Mouse (Mus musculus) MEL (cell line): Measurements from ENCODE around the gene C730034F03Rik.

Experiments
- CHD1 ChIP-seq: IDR thresholded peaks from 2 replicates; pipeline ENCODE4 v1.6.1; 2012; ENCODE audit warnings: low read depth, mild to moderate bottlenecking, inconsistent platforms, low read length, improper control_type of control experiment
- KAT2A ChIP-seq: conservative IDR thresholded peaks from 2 replicates; pipeline ENCODE4 v1.6.1; 2012; ENCODE audit warnings: low read depth, low read length, improper control_type of control experiment, inconsistent platforms
- MAX ChIP-seq: IDR thresholded peaks from 2 replicates; pipeline ENCODE4 v1.6.1; 2011; ENCODE audit warnings: low read length, improper control_type of control experiment
- NRF1 ChIP-seq: IDR thresholded peaks from 2 replicates; pipeline ENCODE4 v1.6.1; 2014; ENCODE audit warnings: low read depth, mild to moderate bottlenecking, inconsistent platforms, low read length, improper control_type of control experiment, moderate library complexity; ENCODE audit not compliant: poor library complexity, insufficient read depth, severe bottlenecking
- SMC3 ChIP-seq: IDR thresholded peaks from 2 replicates; pipeline ENCODE4 v1.6.1; 2011; ENCODE audit warnings: low read depth, low read length, improper control_type of control experiment
- ZC3H11A ChIP-seq: IDR thresholded peaks from 2 replicates; pipeline ENCODE4 v1.6.1; 2012; ENCODE audit warnings: low read depth, mild to moderate bottlenecking, inconsistent platforms, low read length, improper control_type of control experiment
- ZKSCAN1 ChIP-seq: IDR thresholded peaks from 2 replicates; pipeline ENCODE4 v1.6.1; 2012; ENCODE audit warnings: low read depth, mild to moderate bottlenecking, inconsistent platforms, low read length, improper control_type of control experiment, moderate library complexity

DNA sequence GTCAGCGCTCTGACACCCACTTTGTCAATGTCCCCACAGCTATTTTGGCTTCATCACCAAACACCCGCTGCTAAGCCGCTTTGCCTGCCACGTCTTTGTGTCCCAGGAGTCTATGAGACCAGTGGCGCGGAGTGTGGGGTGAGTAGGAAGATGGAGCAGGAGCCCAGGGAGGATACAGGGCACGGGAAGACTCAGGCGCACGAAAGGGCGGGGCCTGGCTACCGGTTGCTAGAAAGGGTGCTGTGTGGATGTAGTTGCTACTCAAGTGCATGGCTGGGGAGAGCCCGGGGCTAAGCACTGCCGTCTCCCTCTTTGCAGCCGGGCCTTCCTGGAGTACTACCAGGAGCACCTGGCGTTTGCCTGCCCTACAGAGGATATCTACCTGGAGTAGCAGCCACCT is 31.9 kb downstream of the C730034F03Rik start:
- TF ChIP-seq NRF1 (no peak), ZC3H11A (no peak), CHD1 (no peak), KAT2A (no peak), SMC3 (no peak), MAX (no peak), ZKSCAN1 (no peak)
